In the genomic region with DNA sequence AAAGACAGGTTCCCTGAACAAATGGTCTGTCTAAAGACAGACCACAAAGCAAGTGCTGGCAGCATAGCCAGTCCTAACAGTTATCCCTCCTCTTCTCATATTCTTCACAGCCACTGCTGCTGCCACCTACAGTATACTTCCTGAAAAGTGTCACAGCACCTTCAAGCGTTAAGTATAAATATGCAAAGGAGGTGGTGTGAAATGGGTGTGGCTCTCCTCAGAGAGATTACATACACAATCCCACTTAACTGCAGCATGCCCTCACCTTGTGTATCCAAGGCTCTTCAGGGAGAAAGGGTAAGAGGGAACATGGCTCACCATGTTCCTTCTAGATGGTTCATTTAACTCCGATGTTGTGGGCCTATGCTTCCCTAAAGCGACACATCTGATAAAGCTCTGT, we compare ENCODE assay signal across 21 mouse cellular contexts. TPM values are rescaled to one million over a fixed set of nuclear protein-coding genes. Genes with fewer than 3 reads are reported as not detected.
DNase-seq lines count a peak whose midpoint lies in the region; ATAC-seq and TF ChIP-seq lines count a peak whose summit lies in the region.
"Had no signal": no experiment of that assay in that cellular context is flagged by ENCODE, and none has a peak within 500 bp of the region (broad histone marks: within the 10 kb centered on the region; RNA-seq: fewer than 3 reads in every experiment).

No protein-coding gene starts in this region.

- TF ChIP-seq CTCF in intestine, postnatal 0 days (IDR thresholded peaks at IDR 0.05; ENCODE audit: low read depth): peak; percentile 20; the same call in 1 of the 2 replicates
- TF ChIP-seq CTCF in midbrain, postnatal 0 days (IDR thresholded peaks at IDR 0.05): no peak

- H3K9ac ChIP-seq in intestine, postnatal 0 days (ENCODE audit: low read depth, low read length): no peak overlapping the region
- no peak overlapping the region for H3K9ac ChIP-seq in intestine, embryonic 16.5 days (ENCODE audit: low read depth, low read length)
- H3K9ac ChIP-seq in midbrain, embryonic 11.5 days (ENCODE audit: low read length): no peak overlapping the region
- H3K9ac ChIP-seq in midbrain, postnatal 0 days (replicated peaks; ENCODE audit: low read length, poor library complexity, severe bottlenecking): no peak overlapping the region
- H3K9ac ChIP-seq: embryonic facial prominence, embryonic 12.5 days; forebrain, embryonic 13.5 days; forebrain, embryonic 15.5 days; forebrain, postnatal 0 days had no signal

- H3K4me2 ChIP-seq in intestine, postnatal 0 days (replicated peaks; ENCODE audit: low read depth): no peak overlapping the region
- no peak overlapping the region for H3K4me2 ChIP-seq in intestine, embryonic 16.5 days (ENCODE audit: low read depth, low read length)
- no peak overlapping the region for H3K4me2 ChIP-seq in midbrain, embryonic 11.5 days
- H3K4me2 ChIP-seq in midbrain, postnatal 0 days (ENCODE audit: low read depth, low read length, poor library complexity, severe bottlenecking): no peak overlapping the region
- H3K4me2 ChIP-seq: embryonic facial prominence, embryonic 12.5 days; forebrain, embryonic 13.5 days; forebrain, embryonic 15.5 days had no signal

- no peaks in the 10 kb centered on the region for H3K36me3 ChIP-seq in intestine, postnatal 0 days (ENCODE audit: control insufficient read depth, insufficient read depth)
- H3K36me3 ChIP-seq in intestine, embryonic 16.5 days (ENCODE audit: control insufficient read depth, insufficient read depth, low read length): no peaks in the 10 kb centered on the region
- no peaks in the 10 kb centered on the region; the same call in none of the 2 replicates for H3K36me3 ChIP-seq in midbrain, embryonic 11.5 days (ENCODE audit: control insufficient read depth, insufficient read depth, low read length)
- peaks cover 24% of the 10 kb centered on the region for H3K36me3 ChIP-seq in midbrain, postnatal 0 days (ENCODE audit: insufficient read depth, low read length)
- H3K36me3 ChIP-seq: embryonic facial prominence, embryonic 12.5 days had no signal

- no peaks in the 10 kb centered on the region for H3K27me3 ChIP-seq in intestine, postnatal 0 days (replicated peaks; ENCODE audit: control insufficient read depth, insufficient read depth, low read length)
- H3K27me3 ChIP-seq in intestine, embryonic 16.5 days (replicated peaks; ENCODE audit: control insufficient read depth, insufficient read depth, low read length): no peaks in the 10 kb centered on the region
- H3K27me3 ChIP-seq in midbrain, embryonic 11.5 days (ENCODE audit: control insufficient read depth, insufficient read depth, low read length): no peaks in the 10 kb centered on the region
- H3K27me3 ChIP-seq in midbrain, postnatal 0 days (ENCODE audit: insufficient read depth, low read length): no peaks in the 10 kb centered on the region
- H3K27me3 ChIP-seq: embryonic facial prominence, embryonic 12.5 days; forebrain, embryonic 13.5 days; forebrain, embryonic 15.5 days had no signal

- no peak for ATAC-seq in intestine, postnatal 0 days
- no peak for ATAC-seq in intestine, embryonic 16.5 days
- ATAC-seq in midbrain, embryonic 11.5 days (ENCODE audit: low FRiP score): no peak
- no peak for ATAC-seq in midbrain, postnatal 0 days (ENCODE audit: low FRiP score)
- ATAC-seq: activated CD4-positive, CD25-positive, alpha-beta regulatory T cell, adult 4 months; forebrain, embryonic 13.5 days; forebrain, embryonic 15.5 days; forebrain, postnatal 0 days had no signal

- DNase-seq in midbrain, embryonic 11.5 days (ENCODE audit: low spot score, missing footprints): peak; percentile 76
- DNase-seq in midbrain, postnatal 0 days (ENCODE audit: low spot score): no peak
- DNase-seq in ES-CJ7 (ENCODE audit: low read depth, low spot score): peak; percentile 31
- DNase-seq in left cerebral cortex, postnatal 36 days (ENCODE audit: low spot score in 2 of 2): no peak
- DNase-seq in T-cell, adult 2 months (ENCODE audit: low spot score): no peak
- DNase-seq: adrenal gland, adult 8-10 months; adrenal gland, postnatal 14 days; adrenal gland, postnatal 36 days; cerebellum, adult 11-12 months; cerebellum, adult 2 months; cerebellum, adult 9-10 months; cerebellum, postnatal 10 days; cerebellum, postnatal 25 days; forebrain, postnatal 0 days had no signal

- no peak overlapping the region for H3K27ac ChIP-seq in intestine, postnatal 0 days (ENCODE audit: low read depth, low read length)
- H3K27ac ChIP-seq in intestine, embryonic 16.5 days (ENCODE audit: low read length): no peak overlapping the region
- H3K27ac ChIP-seq in midbrain, embryonic 11.5 days (ENCODE audit: low read depth, low read length): no peak overlapping the region
- H3K27ac ChIP-seq in midbrain, postnatal 0 days (ENCODE audit: low read depth, low read length): no peak overlapping the region
- H3K27ac ChIP-seq: embryonic facial prominence, embryonic 10.5 days; embryonic facial prominence, embryonic 12.5 days; forebrain, embryonic 13.5 days; forebrain, embryonic 15.5 days had no signal

- WGBS in intestine, postnatal 0 days: 59% methylated on average over 3 of the region's 3 CpGs
- 53% methylated on average over 3 of the region's 3 CpGs for WGBS in intestine, embryonic 16.5 days
- WGBS in midbrain, embryonic 11.5 days: 74% methylated on average over 3 of the region's 3 CpGs
- 77% methylated on average over 3 of the region's 3 CpGs for WGBS in midbrain, postnatal 0 days

- H3K4me3 ChIP-seq in intestine, postnatal 0 days (ENCODE audit: low read depth, low read length): no peak overlapping the region
- no peak overlapping the region for H3K4me3 ChIP-seq in intestine, embryonic 16.5 days (ENCODE audit: low read length)
- H3K4me3 ChIP-seq in midbrain, embryonic 11.5 days (ENCODE audit: low read depth, low read length): no peak overlapping the region
- no peak overlapping the region for H3K4me3 ChIP-seq in midbrain, postnatal 0 days (ENCODE audit: low read depth, low read length)
- H3K4me3 ChIP-seq: embryonic facial prominence, embryonic 10.5 days; embryonic facial prominence, embryonic 12.5 days; forebrain, embryonic 13.5 days; forebrain, embryonic 15.5 days had no signal

- intact Hi-C loops in left cerebral cortex, postnatal 36 days (cut with DNase I): no loop called here

- H3K4me1 ChIP-seq in intestine, postnatal 0 days (replicated peaks; ENCODE audit: control insufficient read depth, insufficient read depth, low read length): no peaks in the 10 kb centered on the region
- no peaks in the 10 kb centered on the region for H3K4me1 ChIP-seq in intestine, embryonic 16.5 days (ENCODE audit: control insufficient read depth, insufficient read depth, low read length)
- H3K4me1 ChIP-seq in midbrain, embryonic 11.5 days (ENCODE audit: control insufficient read depth, insufficient read depth, low read length): no peaks in the 10 kb centered on the region
- no peaks in the 10 kb centered on the region for H3K4me1 ChIP-seq in midbrain, postnatal 0 days (ENCODE audit: insufficient read depth, low read length)
- H3K4me1 ChIP-seq: embryonic facial prominence, embryonic 10.5 days; embryonic facial prominence, embryonic 12.5 days; forebrain, embryonic 15.5 days had no signal

- no peaks in the 10 kb centered on the region for H3K9me3 ChIP-seq in intestine, postnatal 0 days (ENCODE audit: control insufficient read depth)
- no peaks in the 10 kb centered on the region for H3K9me3 ChIP-seq in intestine, embryonic 16.5 days (ENCODE audit: control insufficient read depth, low read length)
- H3K9me3 ChIP-seq in midbrain, embryonic 11.5 days (ENCODE audit: control insufficient read depth, low read length): no peaks in the 10 kb centered on the region
- no peaks in the 10 kb centered on the region for H3K9me3 ChIP-seq in midbrain, postnatal 0 days (ENCODE audit: low read length)
- H3K9me3 ChIP-seq: embryonic facial prominence, embryonic 12.5 days; forebrain, embryonic 15.5 days had no signal

RNA-seq across cellular contexts. Expression of a gene that starts 39.7 kb away (rescaled TPM):
- polyA plus RNA-seq in intestine, postnatal 0 days (2015; fragmentation: Nextera tagmentation; extraction: Ambion mirVana): 16.1 and 18.8 TPM in 2 replicates
- 8.5 and 9.0 TPM in 2 replicates for polyA plus RNA-seq in intestine, embryonic 16.5 days (2015; fragmentation: Nextera tagmentation; extraction: Ambion mirVana)
- polyA plus RNA-seq in midbrain, embryonic 11.5 days (2014; fragmentation: Nextera tagmentation; extraction: Ambion mirVana): 6.4 and 8.5 TPM in 2 replicates
- total RNA-seq in midbrain, postnatal 0 days (2014; rRNA removed): 11.9 and 15.4 TPM in 2 replicates
- 8.0 and 9.2 TPM in 2 replicates for polyA plus RNA-seq in midbrain, postnatal 0 days (2015; fragmentation: Nextera tagmentation; extraction: Ambion mirVana)
- 100 to 1,000 TPM; 124 to 144 TPM for total RNA-seq in left cerebral cortex, postnatal 36 days (2021)
- polyA plus RNA-seq: activated CD4-positive, CD25-positive, alpha-beta regulatory T cell, adult 4 months had no signal

Comparison
In these comparisons a context has a peak if more than half of its experiments do, and no peak if none do; other contexts are left out.
1. DNase-seq: peak in midbrain, embryonic 11.5 days (single experiment) and ES-CJ7 (single experiment); none in midbrain, postnatal 0 days (single experiment), left cerebral cortex, postnatal 36 days (0 of 2) and T-cell, adult 2 months (single experiment).